Mouse (Mus musculus) left cerebral cortex, postnatal 25 days (tissue): ENCODE measurements at regions not wholly inside any gene's neighbourhood (a gene's known extent, or its start where the extent isn't known, plus 50 kb on each side); places are given as distances from the start of the nearest gene placed in this dataset.
A peak's percentile ranks its signal among the peaks of the same experiment; 100 is the strongest.

Experiments
- DNase-seq, 2 experiments: peaks; one replicate each; pipeline ENCODE4 v3.0.0; 2022; ENCODE audit warnings: low spot score in 2 of 2, mixed read lengths in 1 of 2
- intact Hi-C: fragments of 180-260 bp; cut with DNase I; formaldehyde crosslinking; loops from one replicate; pipeline ENCODE4 v1.15.1; 2025

- DNase-seq = no peak
- intact Hi-C loops = no loop called here
Observed at GRCm38 (mm10) chr1:78050231-78050630, 146.7 kb downstream of the Pax3 start.

GRCm38 (mm10) chr1:78032336-78032735, 164.6 kb downstream of the Pax3 start:
- intact Hi-C loops = no loop called here
- peak in 1 of 2 experiments; percentile 50 for DNase-seq

GRCm38 (mm10) chr1:78021766-78022165, 175.2 kb downstream of the Pax3 start:
- intact Hi-C loops = no loop called here
- DNase-seq = no peak

- no peak for DNase-seq
- intact Hi-C loops = no loop called here
Observed at GRCm38 (mm10) chr1:78021014-78021413, 175.9 kb downstream of the Pax3 start.

- peak in 1 of 2 experiments; percentile 10 for DNase-seq
- intact Hi-C loops = no loop called here
Observed at GRCm38 (mm10) chr1:78017949-78018617, 178.9 kb downstream of the Pax3 start.

GRCm38 (mm10) chr1:78016541-78017267, 180.2 kb downstream of the Pax3 start:
- no peak for DNase-seq
- intact Hi-C loops = no loop called here

GRCm38 (mm10) chr1:78015999-78016398, 180.9 kb downstream of the Pax3 start:
- no peak for DNase-seq
- intact Hi-C loops = no loop called here

GRCm38 (mm10) chr1:78013396-78013795, 183.5 kb downstream of the Pax3 start:
- no peak for DNase-seq
- intact Hi-C loops = no loop called here

- intact Hi-C loops = no loop called here
Observed at GRCm38 (mm10) chr1:78008811-78009410, 188.0 kb downstream of the Pax3 start.

GRCm38 (mm10) chr1:78004376-78004775, 192.6 kb downstream of the Pax3 start:
- no peak for DNase-seq
- intact Hi-C loops = no loop called here

More at GRCm38 (mm10) chr1:78008811-78009410, 188.0 kb downstream of the Pax3 start:
- no peak for DNase-seq

- no peak for DNase-seq
- intact Hi-C loops = no loop called here
Observed at GRCm38 (mm10) chr1:77998727-77999126, 198.2 kb downstream of the Pax3 start.

GRCm38 (mm10) chr1:77981528-77981927, 215.4 kb downstream of the Pax3 start:
- intact Hi-C loops = no loop called here
- DNase-seq = no peak

GRCm38 (mm10) chr1:77978696-77979095, 218.2 kb downstream of the Pax3 start:
- intact Hi-C loops = loop anchor here (1.0 to 2.0 kb wide), 2 partner anchors 441 to 476 kb away; no protein-coding TSS in a partner anchor
- DNase-seq = peak; percentile 84 to 86

GRCm38 (mm10) chr1:77975941-77976340, 221.0 kb downstream of the Pax3 start:
- no peak for DNase-seq
- intact Hi-C loops = no loop called here

GRCm38 (mm10) chr1:77972301-77972717, 224.6 kb downstream of the Pax3 start:
- peak; percentile 10 to 20 for DNase-seq
- intact Hi-C loops = no loop called here

- intact Hi-C loops = no loop called here
- DNase-seq = no peak
Observed at GRCm38 (mm10) chr1:77964656-77965335, 232.1 kb downstream of the Pax3 start.

- DNase-seq = no peak
- intact Hi-C loops = no loop called here
Observed at GRCm38 (mm10) chr1:77959309-77959708, 237.6 kb downstream of the Pax3 start.

- DNase-seq = no peak
- intact Hi-C loops = no loop called here
Observed at GRCm38 (mm10) chr1:77957156-77957767, 239.7 kb downstream of the Pax3 start.

- DNase-seq = peak in 1 of 2 experiments; percentile 27
- intact Hi-C loops = no loop called here
Observed at GRCm38 (mm10) chr1:77947894-77948293, 249.0 kb downstream of the Pax3 start.

GRCm38 (mm10) chr1:77944327-77944645, 252.6 kb downstream of the Pax3 start:
- intact Hi-C loops = loop anchor here (5.0 kb wide), 1 partner anchor 473 kb away; no protein-coding TSS in a partner anchor
- no peak for DNase-seq
